ENCODE assay signal across 12 mouse cellular contexts in the genomic region with DNA sequence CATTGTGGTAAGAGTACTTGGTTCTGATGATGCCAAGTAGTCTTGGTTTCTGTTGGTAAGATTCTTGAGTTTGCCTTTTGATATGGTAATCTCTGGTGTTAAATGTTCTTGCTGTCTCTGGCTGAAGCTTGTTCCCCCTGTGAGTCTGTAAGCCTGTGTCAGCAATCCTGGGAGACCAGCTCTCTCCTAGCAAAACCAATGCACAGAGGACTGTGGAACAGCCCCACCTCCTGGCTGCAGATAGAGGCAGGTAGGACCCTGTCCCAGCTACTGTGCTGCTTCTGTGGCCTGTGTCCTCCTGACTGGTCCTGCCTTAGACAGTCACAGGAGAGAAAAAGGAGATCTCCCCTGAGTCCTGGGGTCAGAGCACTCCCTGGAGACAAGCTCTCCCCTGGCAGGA.
DNase-seq lines count a peak whose midpoint lies in the region; ATAC-seq and TF ChIP-seq lines count a peak whose summit lies in the region.
"Had no signal": no experiment of that assay in that cellular context is flagged by ENCODE, and none has a peak within 500 bp of the region (broad histone marks: within the 10 kb centered on the region; RNA-seq: fewer than 3 reads in every experiment).

No protein-coding gene starts in this region.

- DNase-seq in kidney, adult 2 months = no peak
- DNase-seq in lung, adult 2 months = no peak
- DNase-seq in lung, postnatal 14 days = no peak
- DNase-seq in ES-E14 (ENCODE audit: low read depth, low spot score) = peak; percentile 19
- DNase-seq in brain, adult 2 months (ENCODE audit: low read depth, low spot score) = peak; percentile 21
- no peak for DNase-seq in heart, adult 9 months (ENCODE audit: low spot score in 2 of 2)
- DNase-seq: gastrocnemius, postnatal 25 days; lung, adult 18-20 months had no signal

- in situ Hi-C loops in ES-E14 (cut with MboI; ENCODE audit: low sequenced_read_pairs in 2 of 2, unreplicated experiment in 2 of 2) = no loop called here

- no peak for ATAC-seq in kidney, embryonic 14.5 days (ENCODE audit: low FRiP score, low TSS enrichment)
- ATAC-seq: activated CD4-positive, CD25-positive, alpha-beta regulatory T cell, adult 4 months; forebrain, embryonic 16.5 days; hindbrain, embryonic 16.5 days had no signal

- no peak overlapping the region for H3K4me3 ChIP-seq in kidney, adult 2 months (ENCODE audit: insufficient read depth, low read depth, low read length)
- H3K4me3 ChIP-seq in kidney, embryonic 14.5 days (ENCODE audit: low read length) = no peak overlapping the region
- no peak overlapping the region for H3K4me3 ChIP-seq in lung, adult 2 months (replicated peaks; ENCODE audit: extremely low read depth, low read depth, low read length)
- no peak overlapping the region for H3K4me3 ChIP-seq in ES-E14 (ENCODE audit: insufficient read depth in 1 of 2, low read depth in 1 of 2, low read length in 2 of 2, poor library complexity in 1 of 2, severe bottlenecking in 1 of 2)

- no peak overlapping the region for H3K4me2 ChIP-seq in kidney, embryonic 14.5 days (replicated peaks; ENCODE audit: low read depth, low read length)

- no peak overlapping the region for H3K9ac ChIP-seq in kidney, embryonic 14.5 days (ENCODE audit: low read depth, low read length)
- no peak overlapping the region for H3K9ac ChIP-seq in ES-E14 (ENCODE audit: insufficient read depth, low read depth, low read length, poor library complexity, severe bottlenecking)

- H3K27me3 ChIP-seq in kidney, adult 2 months (replicated peaks; ENCODE audit: control insufficient read depth, insufficient read depth, low read length) = no peaks in the 10 kb centered on the region
- no peaks in the 10 kb centered on the region for H3K27me3 ChIP-seq in kidney, embryonic 14.5 days (ENCODE audit: control insufficient read depth, insufficient read depth, low read length)

- TF ChIP-seq POLR2A in kidney, adult 2 months (IDR thresholded peaks at IDR 0.05; ENCODE audit: low read depth, low read length) = no peak
- TF ChIP-seq POLR2A in lung, adult 2 months (IDR thresholded peaks at IDR 0.05; ENCODE audit: borderline replicate concordance, extremely low read depth, low read depth, low read length) = no peak

- H3K36me3 ChIP-seq in kidney, adult 2 months (ENCODE audit: control insufficient read depth, insufficient read depth, low read length) = no peaks in the 10 kb centered on the region
- H3K36me3 ChIP-seq in kidney, embryonic 14.5 days (ENCODE audit: control insufficient read depth, insufficient read depth, low read length) = no peaks in the 10 kb centered on the region
- no peaks in the 10 kb centered on the region for H3K36me3 ChIP-seq in ES-E14 (ENCODE audit: control insufficient read depth, insufficient read depth, low read length, poor library complexity, severe bottlenecking)

- no peaks in the 10 kb centered on the region for H3K9me3 ChIP-seq in kidney, embryonic 14.5 days (ENCODE audit: control insufficient read depth, low read length)
- H3K9me3 ChIP-seq in ES-E14 (ENCODE audit: control insufficient read depth, insufficient read depth, low read depth, low read length) = no peaks in the 10 kb centered on the region

- H3K27ac ChIP-seq in kidney, adult 2 months (ENCODE audit: insufficient read depth, low read depth, low read length) = no peak overlapping the region
- H3K27ac ChIP-seq in kidney, embryonic 14.5 days (ENCODE audit: low read depth, low read length) = no peak overlapping the region
- no peak overlapping the region for H3K27ac ChIP-seq in ES-E14 (ENCODE audit: insufficient read depth, low read depth, low read length, poor library complexity, severe bottlenecking)

- H3K4me1 ChIP-seq in kidney, adult 2 months (ENCODE audit: control insufficient read depth, insufficient read depth, low read length) = no peaks in the 10 kb centered on the region
- H3K4me1 ChIP-seq in kidney, embryonic 14.5 days (ENCODE audit: control insufficient read depth, insufficient read depth, low read length) = no peaks in the 10 kb centered on the region
- H3K4me1 ChIP-seq in lung, adult 2 months (ENCODE audit: control insufficient read depth, insufficient read depth, low read length) = no peaks in the 10 kb centered on the region
- H3K4me1 ChIP-seq in ES-E14 (ENCODE audit: control insufficient read depth in 2 of 2, insufficient read depth in 2 of 2, low read length in 2 of 2, poor library complexity in 1 of 2) = no peaks in the 10 kb centered on the region

- peak; percentile 33; the same call in 1 of the 2 replicates for TF ChIP-seq CTCF in kidney, adult 2 months (conservative IDR thresholded peaks at IDR 0.05; ENCODE audit: insufficient read depth, insufficient read length, low read depth, low read length)
- TF ChIP-seq CTCF in lung, adult 2 months (IDR thresholded peaks at IDR 0.05; ENCODE audit: insufficient read depth, low read length) = peak; percentile 46; the same call in 1 of the 2 replicates

TF ChIP-seq in ES-E14, 5 proteins besides CTCF, POLR2A, EP300 and RAD21:
- TF ChIP-seq ZNF384 (IDR thresholded peaks at IDR 0.05; ENCODE audit: low read depth, low read length) = no peak
- TF ChIP-seq ZC3H11A (IDR thresholded peaks at IDR 0.05; ENCODE audit: borderline replicate concordance, low read depth, low read length) = no peak; the same call in 1 of the 2 replicates
- TF ChIP-seq MAFK (IDR thresholded peaks at IDR 0.05; ENCODE audit: insufficient read depth, low read depth, low read length) = peak; percentile 58; the same call in 1 of the 2 replicates

Comparison
In these comparisons a context has a peak if more than half of its experiments do, and no peak if none do; other contexts are left out.
1. DNase-seq: peak in ES-E14 (single experiment) and brain, adult 2 months (single experiment); none in kidney, adult 2 months (single experiment), lung, adult 2 months (single experiment), lung, postnatal 14 days (single experiment) and heart, adult 9 months (0 of 2).